Mouse (Mus musculus): Measurements from ENCODE around the gene Ccr4.

DNA sequence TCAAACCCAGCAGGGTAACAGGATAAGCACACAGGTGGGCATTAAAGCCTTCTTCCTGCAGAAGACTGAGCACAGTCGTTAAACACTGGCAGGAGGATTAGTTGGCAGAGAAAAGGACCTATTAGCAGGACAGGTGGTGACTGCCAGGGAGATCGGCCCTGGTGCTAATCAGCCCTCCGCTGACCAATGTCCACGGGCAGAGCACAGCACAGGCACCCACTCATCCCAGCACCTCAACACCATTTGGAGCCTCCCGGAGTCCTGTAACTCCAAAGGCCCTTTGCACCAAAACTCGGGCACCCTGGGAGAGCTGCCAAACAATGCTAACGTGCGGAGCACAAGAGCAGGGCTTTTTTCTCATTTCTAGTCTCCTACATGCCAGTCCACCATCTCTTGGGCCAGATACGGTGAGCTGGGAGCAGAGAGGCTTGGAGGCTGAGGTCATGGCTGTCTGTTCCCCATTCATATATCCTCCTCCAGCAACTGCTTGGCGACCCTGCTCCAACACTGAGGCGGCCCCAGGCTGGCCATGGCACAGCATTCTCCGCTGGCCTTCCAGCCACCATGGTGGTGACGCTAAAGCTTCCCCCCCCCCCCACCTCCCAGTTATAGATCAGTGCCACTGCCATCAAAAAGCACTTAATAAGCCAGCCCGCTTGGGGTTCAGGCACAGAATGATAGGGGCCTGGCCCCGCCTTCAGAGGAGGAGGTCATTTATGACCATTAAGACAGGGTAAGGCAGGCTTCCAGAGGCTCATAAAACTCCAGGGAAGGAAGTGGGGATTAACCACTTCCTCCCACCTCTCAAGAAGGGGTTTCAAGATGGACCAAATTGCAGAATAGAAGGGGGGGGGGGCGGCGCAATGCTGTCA, 39.4 kb upstream of the Ccr4 start:
- TF ChIP-seq POLR2A (IDR thresholded peaks at IDR 0.05; ENCODE audit: low read depth, low read length) (no peak), CTCF (IDR thresholded peaks at IDR 0.05; ENCODE audit: extremely low read depth, insufficient read length, insufficient replicate concordance, low read depth, low read length) (no peak)
